Mouse (Mus musculus): ENCODE data around the gene Morc1.

GRCm38 (mm10) chr16:48405674-48406403 is 25.2 kb upstream of the Morc1 start:
- TF ChIP-seq CTCF (IDR thresholded peaks at IDR 0.05; ENCODE audit: extremely low read depth, insufficient read length, insufficient replicate concordance, low read depth, low read length) (no peak), POLR2A (IDR thresholded peaks at IDR 0.05; ENCODE audit: low read depth, low read length) (no peak)

Data from small intestine, adult 2 months (tissue).